Mouse (Mus musculus): ENCODE results near the gene Ift46. TPM values are rescaled to one million over a fixed set of nuclear protein-coding genes. Genes with fewer than 3 reads are reported as not detected.
A peak's percentile ranks its signal among the peaks of the same experiment; 100 is the strongest.

The Ift46 gene
- total and polyA plus RNA-seq, 3 experiments: 30.2 to 51.9 TPM; not detected in 1

GRCm38 (mm10) chr9:44832356-44832755 lies 64.6 kb downstream of the Ift46 start:
- Histone ChIP-seq H3K36me3 (ENCODE audit: control insufficient read depth in 1 of 2, insufficient read depth in 2 of 2, low read length in 2 of 2) (peaks cover 0 to 22% of the 10 kb centered on the region in 2 experiments; a peak in 2 of 4 replicates), H3K79me2 (ENCODE audit: control insufficient read depth, insufficient read depth, low read length, poor library complexity) (no peaks in the 10 kb centered on the region), H3K27ac (ENCODE audit: control insufficient read depth, low read depth, low read length) (no peak overlapping the region), H3K4me3 (ENCODE audit: control insufficient read depth in 1 of 2, insufficient read depth in 1 of 2, low read depth in 2 of 2, low read length in 2 of 2) (no peak overlapping the region), H3K9me3 (replicated peaks; ENCODE audit: insufficient read depth, low read length) (no peaks in the 10 kb centered on the region), H3K9ac (ENCODE audit: control insufficient read depth, low read depth, low read length, poor library complexity, severe bottlenecking) (no peak overlapping the region), H3K4me1 (ENCODE audit: control insufficient read depth in 1 of 2, insufficient read depth in 2 of 2, low read length in 2 of 2) (no peaks in the 10 kb centered on the region), H3K27me3 (ENCODE audit: control insufficient read depth in 1 of 2, insufficient read depth in 2 of 2, low read length in 2 of 2) (no peaks in the 10 kb centered on the region)
- TF ChIP-seq NELFE (IDR thresholded peaks at IDR 0.05; ENCODE audit: low read depth, low read length): no peak
- TF ChIP-seq CHD1 (IDR thresholded peaks at IDR 0.05; ENCODE audit: low read depth, low read length): no peak
- no peak for TF ChIP-seq ELF1 (IDR thresholded peaks at IDR 0.05; ENCODE audit: low read depth, low read length)
- TF ChIP-seq BHLHE40 (IDR thresholded peaks at IDR 0.05; ENCODE audit: borderline replicate concordance, low read depth, low read length): no peak
- no peak for TF ChIP-seq EP300 (IDR thresholded peaks at IDR 0.05; ENCODE audit: low read depth in 1 of 2, low read length in 2 of 2)
- TF ChIP-seq ETS1 (IDR thresholded peaks at IDR 0.05; ENCODE audit: low read depth, low read length): no peak
- TF ChIP-seq MYC (IDR thresholded peaks at IDR 0.05; ENCODE audit: low read depth, low read length): no peak
- no peak for TF ChIP-seq RAD21 (IDR thresholded peaks at IDR 0.05; ENCODE audit: low read depth, low read length)
- TF ChIP-seq GATA1 (IDR thresholded peaks at IDR 0.05; ENCODE audit: low read depth, low read length): no peak
- TF ChIP-seq NRF1 (IDR thresholded peaks at IDR 0.05; ENCODE audit: insufficient read depth, low read depth, low read length, poor library complexity, severe bottlenecking): no peak
- no peak for DNase-seq (ENCODE audit: low read depth, low spot score)

GRCm38 (mm10) chr9:44836439-44836838 lies 68.7 kb downstream of the Ift46 start:
- no peak overlapping the region for H3K9ac ChIP-seq (ENCODE audit: control insufficient read depth, low read depth, low read length, poor library complexity, severe bottlenecking)
- TF ChIP-seq MAX (IDR thresholded peaks at IDR 0.05; ENCODE audit: low read length) (no peak), SIN3A (IDR thresholded peaks at IDR 0.05; ENCODE audit: low read length) (peak; percentile 37; the same call in 1 of the 2 replicates), HCFC1 (IDR thresholded peaks at IDR 0.05; ENCODE audit: low read depth, low read length) (no peak), BHLHE40 (IDR thresholded peaks at IDR 0.05; ENCODE audit: borderline replicate concordance, low read depth, low read length) (0 out of 2 replicates have a peak, but pooled peaks have one; percentile 19), JUND (IDR thresholded peaks at IDR 0.05; ENCODE audit: low read depth, low read length) (0 out of 2 replicates have a peak, but pooled peaks have one; percentile 50), SMC3 (IDR thresholded peaks at IDR 0.05; ENCODE audit: low read depth, low read length) (peak; percentile 80), ZC3H11A (IDR thresholded peaks at IDR 0.05; ENCODE audit: low read depth, low read length) (peak; percentile 25; the same call in 1 of the 2 replicates), MYC (IDR thresholded peaks at IDR 0.05; ENCODE audit: low read depth, low read length) (0 out of 2 replicates have a peak, but pooled peaks have one; percentile 48), RAD21 (IDR thresholded peaks at IDR 0.05; ENCODE audit: low read depth, low read length) (peak; percentile 64), CTCF (IDR thresholded peaks at IDR 0.05 in 2 of 3, conservative IDR thresholded peaks at IDR 0.05 in 1 of 3; ENCODE audit: control insufficient read depth in 1 of 3, insufficient read depth in 1 of 3, low read depth in 2 of 3, low read length in 3 of 3, poor library complexity in 1 of 3, severe bottlenecking in 1 of 3) (peak; percentile 81 to 87 (median 87))
- H3K27me3 ChIP-seq (ENCODE audit: control insufficient read depth in 1 of 2, insufficient read depth in 2 of 2, low read length in 2 of 2): no peaks in the 10 kb centered on the region
- H3K4me3 ChIP-seq (ENCODE audit: control insufficient read depth in 1 of 2, insufficient read depth in 1 of 2, low read depth in 2 of 2, low read length in 2 of 2): no peak overlapping the region
- no peaks in the 10 kb centered on the region for H3K9me3 ChIP-seq (replicated peaks; ENCODE audit: insufficient read depth, low read length)
- no peaks in the 10 kb centered on the region for H3K79me2 ChIP-seq (ENCODE audit: control insufficient read depth, insufficient read depth, low read length, poor library complexity)
- peak; percentile 85 for DNase-seq (ENCODE audit: low read depth, low spot score)
- no peak overlapping the region for H3K27ac ChIP-seq (ENCODE audit: control insufficient read depth, low read depth, low read length)
- no peaks in the 10 kb centered on the region for H3K4me1 ChIP-seq (ENCODE audit: control insufficient read depth in 1 of 2, insufficient read depth in 2 of 2, low read length in 2 of 2)
- H3K36me3 ChIP-seq (ENCODE audit: control insufficient read depth in 1 of 2, insufficient read depth in 2 of 2, low read length in 2 of 2): peaks cover 0 to 21% of the 10 kb centered on the region in 2 experiments; a peak in 2 of 4 replicates
